Mouse (Mus musculus): ENCODE results near the gene Cacna1c.

- no peak for TF ChIP-seq POLR2AphosphoS2 (IDR thresholded peaks at IDR 0.05; ENCODE audit: insufficient read length, low read depth)
- no peak for TF ChIP-seq USF1 (IDR thresholded peaks at IDR 0.05; ENCODE audit: low read depth)
Measured at GRCm38 (mm10) chr6:118741841-118742240, 454.4 kb downstream of the Cacna1c start.

Measured in myocyte (in vitro differentiated cells).